Mouse (Mus musculus): Measurements from ENCODE around the gene Ulk4. TPM values are rescaled to one million over a fixed set of nuclear protein-coding genes. Genes with fewer than 3 reads are reported as not detected.
"Not testable (repeated sequence)": the region's sequence is repeated elsewhere in the genome, so short reads cannot be mapped to it uniquely, and the experiment has no call there.

Ulk4 gene
- polyA plus RNA-seq, 1 experiment from 2014 or later: 161 TPM

DNA sequence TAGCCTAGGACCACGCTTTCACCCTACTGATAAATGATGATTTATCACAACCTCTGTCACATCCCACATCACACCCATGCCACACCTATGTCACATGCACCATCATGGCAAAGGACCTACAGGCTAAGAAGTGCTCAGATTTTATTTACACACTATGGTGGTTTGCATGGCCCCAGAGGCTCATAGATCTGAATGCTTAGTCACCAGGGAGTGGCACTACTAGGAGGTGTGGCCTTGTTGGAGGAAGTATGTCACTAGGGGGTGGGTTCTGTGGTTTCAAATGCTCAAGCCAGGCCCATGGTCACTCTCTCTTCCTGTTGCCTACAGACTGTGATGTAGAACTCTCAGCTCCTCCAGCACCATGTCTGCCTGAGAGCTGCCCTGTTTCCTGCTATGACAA, 73.3 kb downstream of the Ulk4 start:
- H3K27ac ChIP-seq (ENCODE audit: low read depth, low read length): no peak overlapping the region
- no peaks in the 10 kb centered on the region; the same call in 1 of the 2 replicates for H3K9me3 ChIP-seq (ENCODE audit: control insufficient read depth, low read length)
- H3K36me3 ChIP-seq (ENCODE audit: control insufficient read depth, insufficient read depth, low read length): no peaks in the 10 kb centered on the region
- no peak overlapping the region for H3K9ac ChIP-seq (ENCODE audit: low read depth, low read length)
- H3K4me2 ChIP-seq (replicated peaks; ENCODE audit: low read depth, low read length): no peak overlapping the region
- H3K4me3 ChIP-seq (ENCODE audit: low read depth, low read length): no peak overlapping the region
- H3K4me1 ChIP-seq (replicated peaks; ENCODE audit: control insufficient read depth, insufficient read depth, low read length): 0 out of 2 replicates have a peak, but pooled peaks cover 2% of the 10 kb centered on the region
- ATAC-seq (ENCODE audit: low FRiP score): no peak
- H3K27me3 ChIP-seq (ENCODE audit: control insufficient read depth, insufficient read depth, low read length): no peaks in the 10 kb centered on the region
- no peak for DNase-seq (ENCODE audit: low spot score)
- WGBS: 91% methylated on average over 1 of the region's 1 CpGs

DNA sequence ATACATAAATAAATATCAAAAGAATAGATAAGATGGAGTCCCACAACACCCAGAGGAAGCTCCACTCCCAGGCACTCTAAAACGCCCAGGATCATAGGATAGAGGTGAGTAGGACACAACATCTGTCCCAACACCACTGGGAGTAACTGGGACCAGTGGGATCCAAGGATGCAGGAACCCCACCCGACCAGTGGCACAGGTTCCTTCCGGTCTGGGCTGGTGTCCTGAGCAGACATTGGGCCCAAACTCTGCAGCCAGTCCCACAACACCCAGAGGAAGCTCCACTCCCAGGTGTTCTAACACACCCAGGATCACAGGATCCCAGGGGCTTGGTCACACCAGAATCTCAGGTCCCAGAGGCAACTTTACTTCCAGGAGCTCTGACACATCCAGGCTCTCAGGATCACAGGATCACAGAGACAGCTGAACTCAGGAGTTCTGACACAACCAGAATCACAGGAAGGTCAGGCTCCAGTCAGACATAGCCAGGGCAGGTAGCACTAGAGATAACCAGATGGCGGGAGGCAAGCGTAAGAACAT, 77.8 kb downstream of the Ulk4 start:
- not testable (repeated sequence) for H3K9ac ChIP-seq (ENCODE audit: low read depth, low read length); H3K27ac ChIP-seq (ENCODE audit: low read depth, low read length); H3K9me3 ChIP-seq (ENCODE audit: control insufficient read depth, low read length); H3K4me2 ChIP-seq (replicated peaks; ENCODE audit: low read depth, low read length); H3K27me3 ChIP-seq (ENCODE audit: control insufficient read depth, insufficient read depth, low read length); ATAC-seq (ENCODE audit: low FRiP score); DNase-seq (ENCODE audit: low spot score); H3K4me1 ChIP-seq (replicated peaks; ENCODE audit: control insufficient read depth, insufficient read depth, low read length); H3K36me3 ChIP-seq (ENCODE audit: control insufficient read depth, insufficient read depth, low read length); H3K4me3 ChIP-seq (ENCODE audit: low read depth, low read length)
- 91% methylated on average over 5 of the region's 5 CpGs for WGBS

DNA sequence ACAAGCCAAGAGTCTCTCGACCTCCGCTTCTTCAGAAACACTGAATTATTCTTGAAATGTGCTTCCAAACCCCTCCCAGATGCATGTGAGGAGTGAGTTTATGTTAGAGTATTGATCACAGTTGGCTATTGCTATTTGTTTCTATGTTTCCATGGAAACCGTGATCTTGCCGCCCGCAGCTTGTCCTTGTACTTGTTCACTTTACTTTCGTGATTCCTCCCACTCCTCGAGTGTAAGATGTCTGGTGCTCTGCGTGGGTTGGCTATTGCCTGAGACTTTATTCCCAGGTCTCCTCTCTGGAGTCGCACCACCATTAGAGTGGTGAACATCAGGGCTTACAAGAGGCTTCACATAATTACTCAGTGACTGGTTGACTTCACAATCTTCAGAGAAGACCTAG, 80.5 kb downstream of the Ulk4 start:
- Histone ChIP-seq H3K4me3 (ENCODE audit: low read depth, low read length) (no peak overlapping the region), H3K36me3 (ENCODE audit: control insufficient read depth, insufficient read depth, low read length) (no peaks in the 10 kb centered on the region), H3K4me2 (replicated peaks; ENCODE audit: low read depth, low read length) (no peak overlapping the region), H3K9me3 (ENCODE audit: control insufficient read depth, low read length) (0 out of 2 replicates have a peak, but pooled peaks cover 2% of the 10 kb centered on the region), H3K27me3 (ENCODE audit: control insufficient read depth, insufficient read depth, low read length) (no peaks in the 10 kb centered on the region), H3K27ac (ENCODE audit: low read depth, low read length) (no peak overlapping the region), H3K4me1 (replicated peaks; ENCODE audit: control insufficient read depth, insufficient read depth, low read length) (no peaks in the 10 kb centered on the region), H3K9ac (ENCODE audit: low read depth, low read length) (no peak overlapping the region)
- WGBS: 93% methylated on average over 9 of the region's 9 CpGs
- DNase-seq (ENCODE audit: low spot score) (no peak), ATAC-seq (ENCODE audit: low FRiP score) (no peak)

DNA sequence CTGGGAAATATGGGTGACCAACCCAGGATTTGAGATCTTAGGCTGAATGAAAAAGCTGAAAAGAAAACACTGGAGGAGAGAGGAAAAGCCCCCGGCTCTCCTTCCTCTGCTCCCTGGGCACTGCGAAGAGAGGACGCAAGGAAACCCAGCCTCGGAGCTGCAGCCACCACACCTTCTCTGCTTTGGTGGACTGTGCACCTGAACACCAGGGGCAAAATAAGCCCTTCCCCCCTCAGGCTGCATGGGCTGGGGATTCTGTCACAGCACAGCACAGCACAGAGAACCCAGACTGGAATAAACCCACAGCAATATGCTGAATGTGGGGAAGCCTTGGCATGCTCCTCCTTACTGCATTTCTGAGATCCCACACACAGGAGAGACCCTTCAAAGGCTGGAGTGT, 81.9 kb downstream of the Ulk4 start:
- DNase-seq (ENCODE audit: low spot score): no peak

DNA sequence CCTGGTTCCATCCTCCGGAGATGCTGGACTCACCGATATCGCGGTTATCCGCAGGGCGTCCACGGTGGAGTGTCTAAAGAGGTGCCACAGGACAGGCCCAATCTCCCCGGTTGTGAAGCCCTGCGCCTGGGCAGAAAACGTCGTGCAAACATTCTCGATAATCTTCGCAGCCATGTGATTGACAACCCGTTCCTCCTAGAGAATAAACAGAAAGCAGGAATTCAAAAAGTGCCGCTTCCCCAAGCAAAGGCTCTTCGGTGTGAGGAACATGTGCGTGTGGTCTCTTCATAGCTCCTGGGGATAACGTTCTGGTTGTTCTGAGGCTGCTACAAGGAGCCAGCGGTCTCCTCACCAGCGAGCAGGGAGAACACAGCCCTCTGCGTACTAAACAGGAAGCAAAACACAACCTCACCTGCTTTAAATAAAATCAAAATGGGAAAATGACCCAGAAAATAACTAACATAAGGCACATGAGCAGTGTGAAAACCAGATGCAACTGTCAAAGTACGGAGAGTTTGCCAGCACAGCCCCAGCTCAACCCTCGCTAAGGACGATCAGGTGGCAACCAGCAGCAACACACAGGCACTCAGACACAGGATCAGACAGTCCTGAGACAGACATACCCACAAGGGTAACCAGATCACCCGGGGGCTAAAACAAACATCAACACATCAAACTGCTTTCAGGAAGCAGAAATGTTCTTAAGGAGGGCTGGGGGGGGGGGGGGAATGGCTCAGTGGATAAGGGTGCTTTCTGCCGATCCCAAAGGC, 84.2 kb downstream of the Ulk4 start:
- H3K4me2 ChIP-seq (replicated peaks; ENCODE audit: low read depth, low read length): no peak overlapping the region
- no peaks in the 10 kb centered on the region for H3K36me3 ChIP-seq (ENCODE audit: control insufficient read depth, insufficient read depth, low read length)
- ATAC-seq (ENCODE audit: low FRiP score) (no peak), DNase-seq (ENCODE audit: low spot score) (no peak)
- no peaks in the 10 kb centered on the region for H3K4me1 ChIP-seq (replicated peaks; ENCODE audit: control insufficient read depth, insufficient read depth, low read length)
- H3K4me3 ChIP-seq (ENCODE audit: low read depth, low read length): no peak overlapping the region
- WGBS: 93% methylated on average over 26 of the region's 26 CpGs
- no peak overlapping the region for H3K27ac ChIP-seq (ENCODE audit: low read depth, low read length)
- no peaks in the 10 kb centered on the region for H3K27me3 ChIP-seq (ENCODE audit: control insufficient read depth, insufficient read depth, low read length)
- H3K9ac ChIP-seq (ENCODE audit: low read depth, low read length): no peak overlapping the region
- 0 out of 2 replicates have a peak, but pooled peaks cover 2% of the 10 kb centered on the region for H3K9me3 ChIP-seq (ENCODE audit: control insufficient read depth, low read length)

More for the DNA sequence above, 81.9 kb downstream of the Ulk4 start:
- no peaks in the 10 kb centered on the region for H3K27me3 ChIP-seq (ENCODE audit: control insufficient read depth, insufficient read depth, low read length)
- H3K9me3 ChIP-seq (ENCODE audit: control insufficient read depth, low read length): 0 out of 2 replicates have a peak, but pooled peaks cover 2% of the 10 kb centered on the region
- H3K9ac ChIP-seq (ENCODE audit: low read depth, low read length): no peak overlapping the region
- no peaks in the 10 kb centered on the region for H3K4me1 ChIP-seq (replicated peaks; ENCODE audit: control insufficient read depth, insufficient read depth, low read length)
- ATAC-seq (ENCODE audit: low FRiP score): no peak
- no peak overlapping the region for H3K4me2 ChIP-seq (replicated peaks; ENCODE audit: low read depth, low read length)
- H3K4me3 ChIP-seq (ENCODE audit: low read depth, low read length): no peak overlapping the region
- no peaks in the 10 kb centered on the region for H3K36me3 ChIP-seq (ENCODE audit: control insufficient read depth, insufficient read depth, low read length)
- no peak overlapping the region for H3K27ac ChIP-seq (ENCODE audit: low read depth, low read length)
- WGBS: 92% methylated on average over 4 of the region's 4 CpGs

DNA sequence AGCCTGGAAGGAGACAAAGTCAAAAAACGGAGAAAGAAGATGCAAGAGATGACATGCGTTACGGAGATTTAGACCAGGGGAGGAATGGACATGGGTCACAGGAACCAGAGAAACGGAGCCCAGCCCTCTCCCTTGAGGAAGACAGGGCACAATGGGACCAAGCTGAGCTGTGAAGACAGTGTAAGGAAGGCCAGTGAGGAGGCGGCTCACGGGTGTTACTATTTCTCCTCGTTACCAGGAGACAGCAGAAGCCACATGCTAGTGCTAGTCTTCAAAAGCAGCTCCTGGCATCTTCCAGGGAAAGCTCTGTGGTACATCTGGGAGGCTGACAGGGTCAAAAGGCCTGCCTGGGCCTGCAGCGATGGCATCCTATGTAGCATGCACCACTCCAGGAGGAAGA, 89.2 kb downstream of the Ulk4 start:
- Histone ChIP-seq H3K4me2 (replicated peaks; ENCODE audit: low read depth, low read length) (no peak overlapping the region), H3K9me3 (ENCODE audit: control insufficient read depth, low read length) (0 out of 2 replicates have a peak, but pooled peaks cover 2% of the 10 kb centered on the region), H3K9ac (ENCODE audit: low read depth, low read length) (no peak overlapping the region), H3K27ac (ENCODE audit: low read depth, low read length) (no peak overlapping the region), H3K4me1 (replicated peaks; ENCODE audit: control insufficient read depth, insufficient read depth, low read length) (no peaks in the 10 kb centered on the region), H3K36me3 (ENCODE audit: control insufficient read depth, insufficient read depth, low read length) (no peaks in the 10 kb centered on the region), H3K27me3 (ENCODE audit: control insufficient read depth, insufficient read depth, low read length) (no peaks in the 10 kb centered on the region), H3K4me3 (ENCODE audit: low read depth, low read length) (no peak overlapping the region)
- WGBS: 92% methylated on average over 8 of the region's 8 CpGs
- ATAC-seq (ENCODE audit: low FRiP score): no peak
- DNase-seq (ENCODE audit: low spot score): no peak

DNA sequence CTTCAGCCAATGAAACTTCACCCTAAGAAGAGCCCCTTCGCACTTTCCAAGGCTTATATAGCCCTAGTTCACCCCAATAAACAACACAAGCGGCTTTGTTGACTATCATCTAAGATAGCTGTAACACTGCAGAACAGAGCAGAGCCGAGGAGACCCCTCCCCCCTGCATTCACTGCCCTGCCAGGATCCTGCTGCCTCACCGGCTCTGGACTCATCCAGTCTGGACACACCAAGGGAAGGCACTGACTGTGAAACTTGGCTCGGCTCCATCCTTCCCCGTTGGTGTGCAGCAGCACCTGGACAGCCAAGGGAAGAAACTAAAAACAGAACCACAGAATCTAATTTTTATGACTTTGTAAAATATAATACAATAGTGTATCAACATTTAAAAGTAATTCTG, 91.2 kb downstream of the Ulk4 start:
- Histone ChIP-seq H3K4me2 (replicated peaks; ENCODE audit: low read depth, low read length) (no peak overlapping the region), H3K36me3 (ENCODE audit: control insufficient read depth, insufficient read depth, low read length) (no peaks in the 10 kb centered on the region), H3K27ac (ENCODE audit: low read depth, low read length) (no peak overlapping the region), H3K27me3 (ENCODE audit: control insufficient read depth, insufficient read depth, low read length) (no peaks in the 10 kb centered on the region), H3K4me3 (ENCODE audit: low read depth, low read length) (no peak overlapping the region), H3K9me3 (ENCODE audit: control insufficient read depth, low read length) (no peaks in the 10 kb centered on the region), H3K9ac (ENCODE audit: low read depth, low read length) (no peak overlapping the region), H3K4me1 (replicated peaks; ENCODE audit: control insufficient read depth, insufficient read depth, low read length) (no peaks in the 10 kb centered on the region)
- 76% methylated on average over 6 of the region's 6 CpGs for WGBS
- DNase-seq (ENCODE audit: low spot score): no peak
- no peak for ATAC-seq (ENCODE audit: low FRiP score)

DNA sequence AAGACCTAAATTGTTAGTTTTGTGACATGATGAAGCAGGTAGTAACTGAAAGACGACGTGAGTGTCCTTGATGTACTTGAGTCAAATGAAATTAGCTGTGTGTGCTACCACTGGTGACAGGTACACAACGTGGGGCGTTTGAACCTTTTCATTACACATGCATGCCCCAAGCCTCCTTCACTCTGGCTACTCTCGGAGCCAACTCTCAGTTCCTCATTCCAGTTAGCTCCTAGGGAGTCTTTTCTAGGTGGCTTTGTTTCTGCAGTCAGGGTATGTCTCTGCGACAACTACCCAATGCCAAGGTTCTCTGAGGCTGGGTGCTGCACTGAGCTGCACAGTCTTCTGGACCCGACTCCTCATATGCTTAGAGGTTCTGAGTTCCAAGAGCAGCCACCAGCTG, 100.6 kb downstream of the Ulk4 start:
- H3K36me3 ChIP-seq (ENCODE audit: control insufficient read depth, insufficient read depth, low read length): no peaks in the 10 kb centered on the region
- WGBS: 91% methylated on average over 7 of the region's 7 CpGs
- no peak overlapping the region for H3K9ac ChIP-seq (ENCODE audit: low read depth, low read length)
- no peaks in the 10 kb centered on the region for H3K27me3 ChIP-seq (ENCODE audit: control insufficient read depth, insufficient read depth, low read length)
- no peak overlapping the region for H3K4me2 ChIP-seq (replicated peaks; ENCODE audit: low read depth, low read length)
- DNase-seq (ENCODE audit: low spot score) (no peak), ATAC-seq (ENCODE audit: low FRiP score) (no peak)
- H3K4me1 ChIP-seq (replicated peaks; ENCODE audit: control insufficient read depth, insufficient read depth, low read length): no peaks in the 10 kb centered on the region
- H3K27ac ChIP-seq (ENCODE audit: low read depth, low read length): no peak overlapping the region
- no peak overlapping the region for H3K4me3 ChIP-seq (ENCODE audit: low read depth, low read length)
- no peaks in the 10 kb centered on the region for H3K9me3 ChIP-seq (ENCODE audit: control insufficient read depth, low read length)

DNA sequence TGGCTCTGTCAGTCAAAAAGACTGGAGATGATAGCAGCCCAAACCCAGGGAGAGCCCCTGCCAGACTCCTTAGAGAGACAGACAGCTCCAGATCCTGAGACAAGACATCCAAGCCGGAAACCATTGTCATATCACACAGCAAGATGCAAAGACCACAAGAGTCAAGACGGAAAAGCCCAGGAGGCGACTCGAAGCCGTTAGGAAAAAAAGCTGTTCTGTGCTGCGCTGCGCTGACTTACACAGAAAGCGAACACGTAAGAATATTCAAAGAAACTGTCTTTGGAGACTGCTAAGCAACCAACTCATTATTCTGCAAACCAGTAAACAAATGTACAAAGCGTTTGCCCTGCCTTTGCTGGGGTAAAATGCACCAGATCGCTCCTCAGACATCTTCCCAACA, 101.8 kb downstream of the Ulk4 start:
- Histone ChIP-seq H3K36me3 (ENCODE audit: control insufficient read depth, insufficient read depth, low read length) (no peaks in the 10 kb centered on the region), H3K27me3 (ENCODE audit: control insufficient read depth, insufficient read depth, low read length) (no peaks in the 10 kb centered on the region), H3K9me3 (ENCODE audit: control insufficient read depth, low read length) (no peaks in the 10 kb centered on the region), H3K27ac (ENCODE audit: low read depth, low read length) (no peak overlapping the region), H3K4me2 (replicated peaks; ENCODE audit: low read depth, low read length) (no peak overlapping the region), H3K9ac (ENCODE audit: low read depth, low read length) (no peak overlapping the region), H3K4me1 (replicated peaks; ENCODE audit: control insufficient read depth, insufficient read depth, low read length) (no peaks in the 10 kb centered on the region), H3K4me3 (ENCODE audit: low read depth, low read length) (no peak overlapping the region)
- 90% methylated on average over 11 of the region's 11 CpGs for WGBS
- DNase-seq (ENCODE audit: low spot score): no peak
- ATAC-seq (ENCODE audit: low FRiP score): no peak
